Comparison of ENCODE assay signal across 8 mouse cellular contexts in genomic region chr2:173377497-173378257, GRCm38 (mm10).
DNase-seq lines count a peak whose midpoint lies in the region; ATAC-seq and TF ChIP-seq lines count a peak whose summit lies in the region.
"Had no signal": no experiment of that assay in that cellular context is flagged by ENCODE, and none has a peak within 500 bp of the region (broad histone marks: within the 10 kb centered on the region; RNA-seq: fewer than 3 reads in every experiment).

No protein-coding gene starts in this region.

- H3K27ac ChIP-seq in lung, embryonic 14.5 days (ENCODE audit: low read depth), result peak overlapping the region; percentile 20; the same call in 1 of the 2 replicates
- H3K27ac ChIP-seq: neural tube, embryonic 12.5 days had no signal

- H3K9ac ChIP-seq in lung, embryonic 14.5 days, result no peak overlapping the region
- H3K9ac ChIP-seq: neural tube, embryonic 12.5 days had no signal

- no peak overlapping the region for H3K4me3 ChIP-seq in lung, embryonic 14.5 days (ENCODE audit: low read depth, low read length)
- H3K4me3 ChIP-seq: neural tube, embryonic 12.5 days had no signal

- H3K36me3 ChIP-seq in lung, embryonic 14.5 days (ENCODE audit: insufficient read depth), result no peaks in the 10 kb centered on the region
- H3K36me3 ChIP-seq: neural tube, embryonic 12.5 days had no signal

- DNase-seq in B cell, adult 2 months, result peak; percentile 30
- DNase-seq in NIH3T3 (ENCODE audit: low read depth), result peak; percentile 87
- DNase-seq in lung, embryonic 14.5 days, result peak; percentile 47
- DNase-seq in cerebellum, adult 9-10 months, result no peak
- no peak for DNase-seq in cerebellum, adult 18-20 months
- DNase-seq in cerebellum, postnatal 14 days, result no peak

- no peaks in the 10 kb centered on the region for H3K9me3 ChIP-seq in lung, embryonic 14.5 days (ENCODE audit: low read depth, low read length)
- H3K9me3 ChIP-seq: neural tube, embryonic 12.5 days had no signal

- no peaks in the 10 kb centered on the region for H3K27me3 ChIP-seq in lung, embryonic 14.5 days (ENCODE audit: insufficient read depth, low read length)
- H3K27me3 ChIP-seq: neural tube, embryonic 12.5 days had no signal

- WGBS in lung, embryonic 14.5 days, result 40% methylated on average over 11 of the region's 12 CpGs

- peak; percentile 88 to 89 for ATAC-seq in hematopoietic stem cell, adult 5-6 weeks (replicated peaks in 1 of 2; ENCODE audit: insufficient read depth in 1 of 2, low FRiP score in 2 of 2, low TSS enrichment in 1 of 2, low read depth in 1 of 2, poor library complexity in 2 of 2, severe bottlenecking in 2 of 2)
- ATAC-seq in lung, embryonic 14.5 days (ENCODE audit: insufficient read depth), result peak; percentile 39; the same call in 1 of the 2 replicates

- no peak overlapping the region for H3K4me2 ChIP-seq in lung, embryonic 14.5 days
- H3K4me2 ChIP-seq: neural tube, embryonic 12.5 days had no signal

- H3K4me1 ChIP-seq in lung, embryonic 14.5 days (ENCODE audit: insufficient read depth), result peaks cover 10% of the 10 kb centered on the region; the same call in 1 of the 2 replicates

- TF ChIP-seq CTCF in lung, embryonic 14.5 days (IDR thresholded peaks at IDR 0.05; ENCODE audit: low read depth), result no peak

Comparison
In these comparisons a context has a peak if more than half of its experiments do, and no peak if none do; other contexts are left out.
1. DNase-seq: peak in B cell, adult 2 months (2 of 2), NIH3T3 (single experiment) and lung, embryonic 14.5 days (single experiment); none in cerebellum, adult 9-10 months (single experiment), cerebellum, adult 18-20 months (0 of 2) and cerebellum, postnatal 14 days (0 of 2).